Mouse (Mus musculus) MEL-GATA-1-ER (cell line): ENCODE results near the gene Cx3cl1.

ENCODE experiments used
- DNase-seq: peaks from one replicate; pipeline ENCODE4 v3.0.0-alpha.2; 2012; ENCODE audit warnings: low read depth; ENCODE audit errors: extremely low read depth

Cx3cl1 gene

GRCm38 (mm10) chr8:94828284-94828683 lies 56.5 kb downstream of the Cx3cl1 start:
- no peak for DNase-seq
